Mouse (Mus musculus) ES-Bruce4 (cell line): ENCODE results near the gene Odf4.

ENCODE experiments used
- CTCF ChIP-seq: IDR thresholded peaks from one replicate; pipeline ENCODE4 v1.8.1; 2011; ENCODE audit warnings: low read depth, low read length
- EP300 ChIP-seq: IDR thresholded peaks from 2 replicates; pipeline ENCODE4 v1.6.1; 2011; ENCODE audit warnings: low read depth, low read length; ENCODE audit not compliant: insufficient read depth
- POLR2A ChIP-seq: IDR thresholded peaks from one replicate; pipeline ENCODE4 v1.8.1; 2011; ENCODE audit warnings: low read length; ENCODE audit not compliant: insufficient read depth

- TF ChIP-seq CTCF, result no peak
- no peak for TF ChIP-seq POLR2A
- no peak for TF ChIP-seq EP300
Measured at GRCm38 (mm10) chr11:68956107-68956506, 29.2 kb upstream of the Odf4 start.
